In genomic region chr9:56074863-56075262, GRCm38 (mm10) we compare ENCODE assay signal across 9 mouse cellular contexts. TPM values are rescaled to one million over a fixed set of nuclear protein-coding genes. Genes with fewer than 3 reads are reported as not detected.
A peak's percentile ranks its signal among the peaks of the same experiment; 100 is the strongest.
DNase-seq lines count a peak whose midpoint lies in the region; ATAC-seq and TF ChIP-seq lines count a peak whose summit lies in the region.
"Had no signal": no experiment of that assay in that cellular context is flagged by ENCODE, and none has a peak within 500 bp of the region (broad histone marks: within the 10 kb centered on the region; RNA-seq: fewer than 3 reads in every experiment).

No protein-coding gene starts in this region.

- 73% methylated on average over 12 of the region's 12 CpGs for WGBS in forebrain, embryonic 11.5 days
- 75% methylated on average over 12 of the region's 12 CpGs for WGBS in forebrain, embryonic 12.5 days
- 68% methylated on average over 12 of the region's 12 CpGs for WGBS in kidney, embryonic 15.5 days
- 59% methylated on average over 12 of the region's 12 CpGs for WGBS in kidney, embryonic 14.5 days
- WGBS in hindbrain, postnatal 0 days = 71% methylated on average over 12 of the region's 12 CpGs

- H3K4me3 ChIP-seq in forebrain, embryonic 11.5 days (ENCODE audit: low read depth, low read length) = no peak overlapping the region
- no peak overlapping the region for H3K4me3 ChIP-seq in forebrain, embryonic 12.5 days (replicated peaks)
- H3K4me3 ChIP-seq in kidney, embryonic 15.5 days (replicated peaks) = no peak overlapping the region
- no peak overlapping the region for H3K4me3 ChIP-seq in kidney, embryonic 14.5 days (ENCODE audit: low read length)
- H3K4me3 ChIP-seq in ES-Bruce4 (ENCODE audit: low read depth, low read length) = peak overlapping the region; percentile 82
- H3K4me3 ChIP-seq in hindbrain, postnatal 0 days (ENCODE audit: low read length) = no peak overlapping the region

- TF ChIP-seq POLR2A in ES-Bruce4 (IDR thresholded peaks at IDR 0.05; ENCODE audit: insufficient read depth, low read length) = peak; percentile 52

- H3K4me1 ChIP-seq in forebrain, embryonic 11.5 days (replicated peaks; ENCODE audit: control insufficient read depth, insufficient read depth, low read length) = no peaks in the 10 kb centered on the region
- peaks cover 13% of the 10 kb centered on the region for H3K4me1 ChIP-seq in forebrain, embryonic 12.5 days
- peaks cover 19% of the 10 kb centered on the region for H3K4me1 ChIP-seq in kidney, embryonic 15.5 days
- peaks cover 5% of the 10 kb centered on the region; the same call in 1 of the 2 replicates for H3K4me1 ChIP-seq in kidney, embryonic 14.5 days (ENCODE audit: control insufficient read depth, insufficient read depth, low read length)
- H3K4me1 ChIP-seq in ES-Bruce4 (ENCODE audit: control insufficient read depth, insufficient read depth, low read length) = peaks cover 5% of the 10 kb centered on the region
- H3K4me1 ChIP-seq in hindbrain, postnatal 0 days (ENCODE audit: insufficient read depth, low read length) = no peaks in the 10 kb centered on the region

- DNase-seq in forebrain, embryonic 11.5 days (ENCODE audit: low spot score) = peak; percentile 49
- DNase-seq in hindbrain, postnatal 0 days (ENCODE audit: low spot score) = no peak
- DNase-seq in c-Kit-positive CD71-positive TER-119-positive erythroid progenitor cells, embryonic 14.5 days (ENCODE audit: low spot score) = no peak
- DNase-seq in cerebellum, postnatal 4 days (ENCODE audit: low spot score in 2 of 2) = no peak

- TF ChIP-seq CTCF in ES-Bruce4 (IDR thresholded peaks at IDR 0.05; ENCODE audit: low read depth, low read length) = no peak
- TF ChIP-seq CTCF in hindbrain, postnatal 0 days (IDR thresholded peaks at IDR 0.05; ENCODE audit: low read depth) = no peak

- H3K9ac ChIP-seq in forebrain, embryonic 11.5 days (ENCODE audit: low read length) = no peak overlapping the region
- H3K9ac ChIP-seq in forebrain, embryonic 12.5 days = no peak overlapping the region
- H3K9ac ChIP-seq in kidney, embryonic 15.5 days = no peak overlapping the region
- H3K9ac ChIP-seq in kidney, embryonic 14.5 days (ENCODE audit: low read depth, low read length) = no peak overlapping the region
- peak overlapping the region; percentile 30 for H3K9ac ChIP-seq in ES-Bruce4 (ENCODE audit: low read depth, poor library complexity, severe bottlenecking)
- no peak overlapping the region for H3K9ac ChIP-seq in hindbrain, postnatal 0 days (replicated peaks; ENCODE audit: low read length)

- H3K27me3 ChIP-seq in forebrain, embryonic 11.5 days (ENCODE audit: control insufficient read depth, insufficient read depth, low read length) = no peaks in the 10 kb centered on the region
- no peaks in the 10 kb centered on the region for H3K27me3 ChIP-seq in forebrain, embryonic 12.5 days
- no peaks in the 10 kb centered on the region for H3K27me3 ChIP-seq in kidney, embryonic 15.5 days
- no peaks in the 10 kb centered on the region for H3K27me3 ChIP-seq in kidney, embryonic 14.5 days (ENCODE audit: control insufficient read depth, insufficient read depth, low read length)
- H3K27me3 ChIP-seq in ES-Bruce4 (ENCODE audit: control insufficient read depth, insufficient read depth, low read length, poor library complexity, severe bottlenecking) = no peaks in the 10 kb centered on the region
- no peaks in the 10 kb centered on the region for H3K27me3 ChIP-seq in hindbrain, postnatal 0 days (ENCODE audit: insufficient read depth, low read length)
- H3K27me3 ChIP-seq: megakaryocyte, embryonic 14.5 days had no signal

- TF ChIP-seq EP300 in ES-Bruce4 (IDR thresholded peaks at IDR 0.05; ENCODE audit: insufficient read depth, low read depth, low read length) = no peak

- no peak for ATAC-seq in forebrain, embryonic 11.5 days (replicated peaks; ENCODE audit: low FRiP score)
- ATAC-seq in forebrain, embryonic 12.5 days (ENCODE audit: low FRiP score) = no peak
- ATAC-seq in kidney, embryonic 15.5 days (replicated peaks; ENCODE audit: low FRiP score) = no peak
- no peak; the same call in 1 of the 2 replicates for ATAC-seq in kidney, embryonic 14.5 days (ENCODE audit: low FRiP score, low TSS enrichment)
- peak; percentile 62; the same call in 1 of the 2 replicates for ATAC-seq in hindbrain, postnatal 0 days

- no peaks in the 10 kb centered on the region for H3K9me3 ChIP-seq in forebrain, embryonic 11.5 days (ENCODE audit: control insufficient read depth, low read length)
- no peaks in the 10 kb centered on the region for H3K9me3 ChIP-seq in forebrain, embryonic 12.5 days
- no peaks in the 10 kb centered on the region for H3K9me3 ChIP-seq in kidney, embryonic 15.5 days (replicated peaks)
- H3K9me3 ChIP-seq in kidney, embryonic 14.5 days (ENCODE audit: control insufficient read depth, low read length) = no peaks in the 10 kb centered on the region
- no peaks in the 10 kb centered on the region for H3K9me3 ChIP-seq in ES-Bruce4 (replicated peaks; ENCODE audit: control insufficient read depth, insufficient read depth, low read length, poor library complexity, severe bottlenecking)
- no peaks in the 10 kb centered on the region for H3K9me3 ChIP-seq in hindbrain, postnatal 0 days (ENCODE audit: low read length)
- H3K9me3 ChIP-seq: megakaryocyte, embryonic 14.5 days had no signal

- H3K4me2 ChIP-seq in forebrain, embryonic 11.5 days (ENCODE audit: low read depth, low read length, severe bottlenecking) = no peak overlapping the region
- no peak overlapping the region for H3K4me2 ChIP-seq in forebrain, embryonic 12.5 days
- no peak overlapping the region for H3K4me2 ChIP-seq in kidney, embryonic 15.5 days
- no peak overlapping the region for H3K4me2 ChIP-seq in kidney, embryonic 14.5 days (replicated peaks; ENCODE audit: low read depth, low read length)
- H3K4me2 ChIP-seq in hindbrain, postnatal 0 days (ENCODE audit: low read depth, low read length) = no peak overlapping the region

- H3K27ac ChIP-seq in forebrain, embryonic 11.5 days (ENCODE audit: low read depth, low read length) = no peak overlapping the region
- H3K27ac ChIP-seq in forebrain, embryonic 12.5 days = no peak overlapping the region
- H3K27ac ChIP-seq in kidney, embryonic 15.5 days = 0 out of 2 replicates have a peak overlapping the region, but pooled peaks have one; percentile 73
- H3K27ac ChIP-seq in kidney, embryonic 14.5 days (ENCODE audit: low read depth, low read length) = no peak overlapping the region
- H3K27ac ChIP-seq in ES-Bruce4 (ENCODE audit: insufficient read depth, low read length) = peak overlapping the region; percentile 89
- H3K27ac ChIP-seq in hindbrain, postnatal 0 days = peak overlapping the region; percentile 54

- H3K36me3 ChIP-seq in forebrain, embryonic 11.5 days (ENCODE audit: control insufficient read depth, insufficient read depth, low read length) = no peaks in the 10 kb centered on the region
- H3K36me3 ChIP-seq in forebrain, embryonic 12.5 days (replicated peaks) = peaks cover 29% of the 10 kb centered on the region
- no peaks in the 10 kb centered on the region; the same call in 1 of the 2 replicates for H3K36me3 ChIP-seq in kidney, embryonic 15.5 days
- peaks cover 7% of the 10 kb centered on the region; the same call in 1 of the 2 replicates for H3K36me3 ChIP-seq in kidney, embryonic 14.5 days (ENCODE audit: control insufficient read depth, insufficient read depth, low read length)
- no peaks in the 10 kb centered on the region for H3K36me3 ChIP-seq in ES-Bruce4 (ENCODE audit: control insufficient read depth, insufficient read depth, low read length, poor library complexity, severe bottlenecking)
- no peaks in the 10 kb centered on the region for H3K36me3 ChIP-seq in hindbrain, postnatal 0 days (ENCODE audit: insufficient read depth, low read length)

RNA-seq across cellular contexts. Expression of gene Pstpip1, which starts 14.9 kb away (rescaled TPM):
- polyA plus RNA-seq in forebrain, embryonic 11.5 days (2014; fragmentation: Nextera tagmentation; extraction: Ambion mirVana) = 0.40 and 0.69 TPM in 2 replicates
- 0.54 and 0.59 TPM in 2 replicates for polyA plus RNA-seq in forebrain, embryonic 12.5 days (2016; fragmentation: Nextera tagmentation; extraction: Ambion mirVana)
- 1.1 and 1.4 TPM in 2 replicates for polyA plus RNA-seq in kidney, embryonic 15.5 days (2015; fragmentation: Nextera tagmentation; extraction: Ambion mirVana)
- 0.28 and 0.53 TPM in 2 replicates for polyA plus RNA-seq in kidney, embryonic 14.5 days (2014; fragmentation: Nextera tagmentation; extraction: Ambion mirVana)
- 3.5 and 5.2 TPM in 2 replicates for polyA plus RNA-seq in ES-Bruce4 (2011; ENCODE audit: insufficient read depth, insufficient read length, low read depth, missing spikeins)
- 0.10 and 1.1 TPM in 2 replicates for total RNA-seq in hindbrain, postnatal 0 days (2014; rRNA removed)
- polyA plus RNA-seq in hindbrain, postnatal 0 days (2015; fragmentation: Nextera tagmentation; extraction: Ambion mirVana) = 0.78 and 1.4 TPM in 2 replicates

RNA-seq across cellular contexts. Expression of gene Rcn2, which starts 33.2 kb away (rescaled TPM):
- polyA plus RNA-seq in forebrain, embryonic 11.5 days (2014; fragmentation: Nextera tagmentation; extraction: Ambion mirVana) = 345 and 350 TPM in 2 replicates
- 354 and 355 TPM in 2 replicates for polyA plus RNA-seq in forebrain, embryonic 12.5 days (2016; fragmentation: Nextera tagmentation; extraction: Ambion mirVana)
- 246 and 252 TPM in 2 replicates for polyA plus RNA-seq in kidney, embryonic 15.5 days (2015; fragmentation: Nextera tagmentation; extraction: Ambion mirVana)
- 278 and 283 TPM in 2 replicates for polyA plus RNA-seq in kidney, embryonic 14.5 days (2014; fragmentation: Nextera tagmentation; extraction: Ambion mirVana)
- 72.3 and 82.3 TPM in 2 replicates for polyA plus RNA-seq in ES-Bruce4 (2011; ENCODE audit: insufficient read depth, insufficient read length, low read depth, missing spikeins)
- 102 and 123 TPM in 2 replicates for total RNA-seq in hindbrain, postnatal 0 days (2014; rRNA removed)
- 305 and 318 TPM in 2 replicates for polyA plus RNA-seq in hindbrain, postnatal 0 days (2015; fragmentation: Nextera tagmentation; extraction: Ambion mirVana)

Comparison
In these comparisons a context has a peak if more than half of its experiments do, and no peak if none do; other contexts are left out.
1. H3K27ac ChIP-seq: peak in kidney, embryonic 15.5 days (single experiment), ES-Bruce4 (single experiment) and hindbrain, postnatal 0 days (single experiment); none in forebrain, embryonic 11.5 days (single experiment), forebrain, embryonic 12.5 days (single experiment) and kidney, embryonic 14.5 days (single experiment).